Mouse (Mus musculus) gastrocnemius, postnatal 14 days (tissue): ENCODE measurements around the gene Fpr1. TPM values are rescaled to one million over a fixed set of nuclear protein-coding genes. Genes with fewer than 3 reads are reported as not detected.
"Not testable (repeated sequence)": the region's sequence is repeated elsewhere in the genome, so short reads cannot be mapped to it uniquely, and the experiment has no call there.

ENCODE experiments used
- DNase-seq: peaks from one replicate; pipeline ENCODE4 v3.0.0; 2021; ENCODE audit warnings: mixed read lengths
- intact Hi-C: fragments of 180-260 bp; cut with DNase I; formaldehyde crosslinking; loops from one replicate; pipeline ENCODE4 v1.15.1; 2025; ENCODE audit warnings: low total_unique reads
- long read RNA-seq, 2 experiments: library from polyadenylated mRNA; stranded (forward); transcript quantifications; one replicate each; pipeline ENCODE4 v2.0.0; 2021
- total RNA-seq, 2 experiments: library from RNA; stranded (reverse); gene quantifications; 2 replicates each; pipeline ENCODE4 v1.2.3; 2021

The Fpr1 gene
- not detected for total RNA-seq
- long read RNA-seq, experiment 1, result 0 reads
- long read RNA-seq, experiment 2, result 0 reads

GRCm38 (mm10) chr17:17883840-17884239 is at the start of gene Fpr1:
Gene Fpr1, minus strand, starts transcription at chr17:17883940.
- intact Hi-C loops, result no loop called here
- no peak for DNase-seq

- no peak for DNase-seq
- intact Hi-C loops, result no loop called here
Measured at GRCm38 (mm10) chr17:17917782-17918181, 34.0 kb upstream of the Fpr1 start.

GRCm38 (mm10) chr17:17917376-17917775 is 33.6 kb upstream of the Fpr1 start:
- DNase-seq, result no peak
- intact Hi-C loops, result no loop called here

- DNase-seq, intact Hi-C loops: not testable (repeated sequence)
Measured at GRCm38 (mm10) chr17:17912618-17913017, 28.9 kb upstream of the Fpr1 start.

- intact Hi-C loops, result no loop called here
- DNase-seq, result peak; percentile 83
Measured at GRCm38 (mm10) chr17:17909636-17910421, 26.1 kb upstream of the Fpr1 start.

- intact Hi-C loops, result no loop called here
Measured at GRCm38 (mm10) chr17:17900768-17901167, 17.0 kb upstream of the Fpr1 start.

GRCm38 (mm10) chr17:17899268-17899667 is 15.5 kb upstream of the Fpr1 start:
- intact Hi-C loops, result loop anchor here (5.0 kb wide), 1 partner anchor 52 kb away; no protein-coding TSS in a partner anchor

More at GRCm38 (mm10) chr17:17900768-17901167, 17.0 kb upstream of the Fpr1 start:
- DNase-seq, result no peak

GRCm38 (mm10) chr17:17896039-17896438 is 12.3 kb upstream of the Fpr1 start:
- no peak for DNase-seq
- intact Hi-C loops, result loop anchor here (2.0 to 5.0 kb wide), 2 partner anchors 49 to 129 kb away; no protein-coding TSS in a partner anchor

More at GRCm38 (mm10) chr17:17899268-17899667, 15.5 kb upstream of the Fpr1 start:
- no peak for DNase-seq

- DNase-seq, result no peak
- intact Hi-C loops, result no loop called here
Measured at GRCm38 (mm10) chr17:17889732-17890425, 6.1 kb upstream of the Fpr1 start.

GRCm38 (mm10) chr17:17887774-17888248 is 4.1 kb upstream of the Fpr1 start, which contains the start of the genes Fpr2 and Fpr3:
Gene Fpr2, plus strand, starts transcription at chr17:17887824.
Gene Fpr3, plus strand, starts transcription at chr17:17887852.
- intact Hi-C loops, result no loop called here

GRCm38 (mm10) chr17:17882672-17883071 is 1.1 kb downstream of the Fpr1 start:
- no peak for DNase-seq
- intact Hi-C loops, result no loop called here

More at GRCm38 (mm10) chr17:17887774-17888248, 4.1 kb upstream of the Fpr1 start, which contains the start of the genes Fpr2 and Fpr3:
- no peak for DNase-seq

GRCm38 (mm10) chr17:17879347-17879746 is 4.4 kb downstream of the Fpr1 start:
- intact Hi-C loops, result no loop called here
- no peak for DNase-seq

GRCm38 (mm10) chr17:17871697-17872096 is 12.0 kb downstream of the Fpr1 start:
- intact Hi-C loops, result no loop called here

GRCm38 (mm10) chr17:17870892-17871550 is 12.7 kb downstream of the Fpr1 start:
- intact Hi-C loops, result no loop called here
- DNase-seq, result no peak

More at GRCm38 (mm10) chr17:17871697-17872096, 12.0 kb downstream of the Fpr1 start:
- no peak for DNase-seq

- no peak for DNase-seq
- intact Hi-C loops, result no loop called here
Measured at GRCm38 (mm10) chr17:17866801-17867469, 16.8 kb downstream of the Fpr1 start.

GRCm38 (mm10) chr17:17865168-17865567 is 18.6 kb downstream of the Fpr1 start:
- intact Hi-C loops, result no loop called here
- DNase-seq, result no peak

- intact Hi-C loops, result no loop called here
- peak; percentile 19 for DNase-seq
Measured at GRCm38 (mm10) chr17:17862360-17862759, 21.4 kb downstream of the Fpr1 start.

GRCm38 (mm10) chr17:17860110-17860509 is 23.6 kb downstream of the Fpr1 start:
- intact Hi-C loops, result no loop called here
- no peak for DNase-seq

- intact Hi-C loops, result no loop called here
- DNase-seq, result no peak
Measured at GRCm38 (mm10) chr17:17857446-17857845, 26.3 kb downstream of the Fpr1 start.
